Mouse (Mus musculus): Measurements from ENCODE around the gene BC035947.

GRCm38 (mm10) chr1:78448091-78448490 is 63.9 kb downstream of the BC035947 start:
- TF ChIP-seq POLR2A (IDR thresholded peaks at IDR 0.05; ENCODE audit: borderline replicate concordance, extremely low read depth, low read depth, low read length) (no peak), CTCF (IDR thresholded peaks at IDR 0.05; ENCODE audit: insufficient read depth, low read length) (no peak)
